Mouse (Mus musculus): ENCODE measurements around the gene Arhgdib.

The Arhgdib gene

GRCm38 (mm10) chr6:136947716-136948115 is 6.0 kb upstream of the Arhgdib start:
- no peak for DNase-seq

DNA sequence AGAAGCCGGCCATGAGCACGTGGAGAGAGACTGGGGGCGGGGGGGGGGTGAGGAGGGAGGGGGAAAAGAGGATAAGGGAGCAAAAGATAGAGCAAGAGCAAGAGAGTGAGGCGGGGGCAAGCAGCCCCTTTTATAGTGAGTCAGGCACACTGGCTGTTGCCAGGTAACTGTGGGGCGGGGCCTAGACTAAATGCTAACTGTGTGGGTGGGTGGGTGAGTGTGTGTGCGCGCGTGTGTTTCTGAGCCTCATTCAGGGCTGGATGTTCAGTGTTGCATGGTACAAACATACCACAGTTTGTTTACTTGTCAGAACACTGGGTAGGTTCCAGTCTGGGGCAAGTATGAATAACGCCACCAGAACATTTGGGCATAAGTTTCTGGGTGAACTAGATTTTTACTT is 5.2 kb upstream of the Arhgdib start:
- no peak for DNase-seq

GRCm38 (mm10) chr6:136946241-136946640 is 4.5 kb upstream of the Arhgdib start:
- no peak for DNase-seq

GRCm38 (mm10) chr6:136944511-136944910 is 2.8 kb upstream of the Arhgdib start:
- no peak for DNase-seq

GRCm38 (mm10) chr6:136943392-136943791 is 1.7 kb upstream of the Arhgdib start:
- no peak for DNase-seq

DNA sequence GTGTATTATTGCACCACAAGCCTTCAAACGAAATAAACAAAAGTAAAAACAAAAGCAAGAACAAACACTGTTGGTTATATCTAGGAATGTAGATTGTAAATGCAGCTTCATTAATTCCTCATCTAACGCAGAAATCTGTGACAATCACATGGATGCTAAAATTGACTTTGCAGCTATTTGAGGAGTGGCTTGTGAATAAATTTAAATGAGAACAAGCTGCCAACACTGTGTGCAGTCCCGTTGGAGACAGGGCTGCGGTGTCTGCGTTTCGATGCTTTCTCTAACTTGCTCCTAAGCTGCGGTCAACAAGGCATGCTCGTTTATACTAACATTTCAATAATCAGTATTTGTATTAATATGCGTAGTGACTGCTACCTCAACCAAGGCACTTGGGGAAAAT is 581 bp upstream of the Arhgdib start:
- DNase-seq: no peak

- DNase-seq: no peak
These were observed 1.3 kb downstream of the Arhgdib start for GRCm38 (mm10) chr6:136940188-136940960.

DNA sequence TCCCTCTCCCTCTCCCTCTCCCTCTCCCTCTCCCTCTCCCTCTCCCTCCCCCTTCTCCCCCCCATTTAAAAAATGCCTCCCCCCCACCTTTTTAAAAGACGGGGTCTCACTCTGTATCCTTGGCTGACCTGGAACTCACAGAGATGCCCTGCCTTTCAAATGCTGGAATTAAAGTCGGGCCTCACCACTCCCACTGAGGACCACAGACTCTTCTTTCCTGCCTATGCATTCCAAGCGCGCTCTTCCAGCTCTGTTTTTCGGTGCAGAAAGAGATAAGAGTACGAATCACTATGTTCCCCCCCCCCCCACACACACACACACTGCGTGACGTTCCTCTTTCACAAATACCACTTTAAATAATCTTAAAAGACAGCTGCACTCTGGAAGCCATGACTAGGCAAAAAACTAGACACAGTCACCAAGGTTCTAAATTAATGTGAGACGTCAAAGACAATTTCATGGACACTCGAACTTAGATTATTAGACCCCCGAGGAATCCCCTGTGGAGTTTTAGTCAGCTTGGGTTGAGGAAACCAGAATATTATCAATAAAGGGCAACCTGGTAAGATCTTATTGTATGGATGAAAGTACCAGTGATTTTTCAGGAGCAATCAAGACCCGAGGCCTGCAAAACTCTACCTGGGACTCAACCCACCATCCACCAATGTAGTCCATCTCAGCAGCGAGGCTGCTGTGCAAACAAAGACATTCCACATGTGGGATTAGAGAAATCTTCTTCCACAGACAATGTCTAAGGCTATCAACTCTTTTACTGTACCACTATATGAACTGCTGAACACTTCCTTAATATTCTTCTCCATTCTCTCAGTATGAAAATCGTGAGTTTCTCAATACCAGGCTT is 2.1 kb downstream of the Arhgdib start:
- no peak for DNase-seq

DNA sequence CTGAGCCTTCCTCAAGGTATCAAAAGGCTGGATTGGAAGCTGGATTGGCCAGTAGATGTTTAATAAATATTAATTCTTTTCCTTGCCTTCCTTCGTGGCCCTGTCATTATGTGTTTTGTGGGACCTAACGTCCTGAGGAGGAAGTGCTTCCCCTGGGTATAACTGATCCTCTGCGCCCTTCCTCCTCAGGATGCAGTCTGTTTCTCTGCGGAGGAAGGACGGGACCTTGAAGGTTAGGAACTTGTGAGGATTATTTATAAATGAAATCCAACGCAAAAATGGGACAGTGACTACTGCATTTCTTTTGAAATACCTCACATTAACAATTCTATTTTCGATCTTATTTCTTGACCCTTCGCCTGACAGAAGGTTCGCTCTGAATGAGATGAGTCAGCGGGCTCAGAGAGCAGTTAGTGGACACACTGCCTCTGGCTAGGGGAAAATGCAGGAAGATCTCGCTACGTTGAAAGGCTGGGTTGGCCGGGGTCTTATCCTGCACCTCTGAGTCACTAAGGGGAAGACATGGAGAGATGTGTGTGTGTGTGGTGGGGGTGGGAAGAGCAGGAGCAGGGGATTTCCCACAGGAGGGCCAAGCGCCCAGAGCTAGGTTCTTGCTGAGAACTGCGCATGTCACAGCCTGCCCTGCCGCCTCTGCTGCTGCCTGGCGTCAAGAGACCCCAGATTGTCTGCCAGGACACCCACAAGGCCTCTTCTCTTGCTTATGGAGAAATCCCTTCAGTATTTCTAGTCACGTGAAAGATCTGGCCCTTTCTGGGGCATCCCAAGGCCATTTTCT is 3.2 kb downstream of the Arhgdib start:
- no peak for DNase-seq

DNA sequence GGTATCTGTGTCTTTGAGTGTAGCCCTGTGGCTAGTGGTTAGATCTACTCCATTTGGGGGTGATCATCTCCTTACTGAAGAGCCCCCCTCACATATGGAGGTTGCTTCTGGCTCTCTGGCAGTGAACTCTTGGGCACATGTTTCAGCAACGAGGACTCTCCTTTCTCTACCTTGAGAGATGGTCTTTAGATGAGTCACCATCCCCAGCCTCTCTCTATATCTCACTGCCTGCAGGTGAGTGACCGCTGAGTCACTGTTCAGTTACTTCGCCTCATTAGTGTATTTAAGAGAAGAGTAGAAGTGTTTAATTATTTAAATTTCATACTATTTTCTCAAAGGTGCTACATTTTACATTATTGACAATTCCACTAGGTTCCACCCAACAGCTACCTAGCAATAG is 4.6 kb downstream of the Arhgdib start:
- DNase-seq: no peak

DNA sequence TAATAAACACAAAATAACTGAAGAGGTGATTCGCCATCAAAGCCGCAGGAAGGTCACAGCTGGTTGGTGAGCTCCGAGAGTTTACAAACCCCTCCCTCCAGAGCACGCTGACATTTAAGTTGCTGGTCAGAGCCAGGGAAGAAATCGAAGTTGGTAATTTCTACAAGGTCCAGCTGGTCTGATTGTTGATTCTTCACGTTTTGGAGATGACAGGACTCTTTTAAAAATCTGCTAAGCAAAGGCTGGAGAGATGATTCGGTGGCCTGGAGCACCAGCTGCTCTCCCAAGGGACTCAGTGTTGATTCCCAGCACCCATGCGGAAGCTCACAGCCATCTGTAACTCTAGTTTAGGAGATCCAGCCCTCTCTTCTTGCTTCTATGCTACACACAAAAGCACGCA is 5.3 kb downstream of the Arhgdib start:
- no peak for DNase-seq

GRCm38 (mm10) chr6:136935233-136935632 is 6.5 kb downstream of the Arhgdib start:
- no peak for DNase-seq

GRCm38 (mm10) chr6:136934068-136934467 is 7.6 kb downstream of the Arhgdib start:
- DNase-seq: no peak

DNA sequence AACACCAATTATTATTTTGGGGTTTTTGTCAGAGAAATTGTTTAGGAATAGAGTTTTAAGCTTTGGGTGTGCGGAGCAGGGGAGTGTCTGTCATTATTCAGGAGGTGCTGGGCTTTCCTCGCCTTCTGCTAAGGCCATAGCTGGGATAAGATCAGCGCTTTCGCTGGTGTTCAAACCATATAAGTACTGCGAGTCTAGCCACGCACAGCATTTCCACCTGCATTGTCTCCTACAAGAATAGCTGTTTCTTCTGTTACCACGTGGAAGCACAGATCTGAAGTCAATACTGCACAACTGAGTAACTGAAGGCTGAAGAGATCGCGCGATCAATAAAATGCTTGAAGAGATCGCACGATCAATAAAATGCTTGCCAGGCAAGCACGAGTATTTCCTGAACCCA is 10.5 kb downstream of the Arhgdib start:
- DNase-seq: no peak

DNA sequence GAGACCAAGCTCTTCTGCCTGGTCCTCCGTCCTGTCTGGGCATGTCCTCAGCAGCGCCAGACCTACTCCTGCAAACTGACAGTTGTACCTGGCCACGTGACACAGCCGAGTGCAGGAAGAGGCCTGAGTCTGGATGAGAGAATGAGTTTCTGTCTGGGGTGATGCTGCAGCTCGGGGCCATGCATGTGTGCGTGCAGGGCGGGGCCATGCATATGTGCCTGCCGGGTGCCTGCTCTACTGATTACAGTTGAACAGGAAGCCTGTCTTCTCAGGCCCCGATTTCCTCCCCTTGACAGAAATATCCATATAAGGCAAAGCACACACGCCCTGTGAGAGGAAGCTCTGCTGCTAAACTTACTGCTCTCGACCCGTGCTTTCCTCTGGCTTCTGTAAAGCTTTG is 11.0 kb downstream of the Arhgdib start:
- no peak for DNase-seq

- DNase-seq: no peak
These were observed 14.1 kb downstream of the Arhgdib start for GRCm38 (mm10) chr6:136927626-136928025.

DNA sequence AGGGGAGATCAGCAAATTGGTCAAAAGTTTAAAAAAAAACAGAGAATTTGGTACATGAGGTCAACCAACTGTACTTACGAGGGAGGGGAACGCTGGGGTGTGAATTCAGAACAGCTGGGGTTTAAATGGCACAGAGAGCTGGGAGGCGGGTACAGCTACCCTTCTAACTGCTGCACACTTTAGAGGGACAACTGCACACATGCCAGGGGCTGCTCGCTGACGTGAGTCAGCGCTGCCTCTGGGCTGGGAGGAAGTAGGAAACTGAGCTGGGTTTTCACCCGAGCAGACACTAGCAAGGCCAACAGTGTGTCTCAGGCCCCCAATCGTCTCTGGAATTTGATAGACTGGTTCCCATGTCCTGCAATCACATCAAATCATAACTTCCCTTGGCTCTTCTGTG is 16.6 kb downstream of the Arhgdib start:
- no peak for DNase-seq

DNA sequence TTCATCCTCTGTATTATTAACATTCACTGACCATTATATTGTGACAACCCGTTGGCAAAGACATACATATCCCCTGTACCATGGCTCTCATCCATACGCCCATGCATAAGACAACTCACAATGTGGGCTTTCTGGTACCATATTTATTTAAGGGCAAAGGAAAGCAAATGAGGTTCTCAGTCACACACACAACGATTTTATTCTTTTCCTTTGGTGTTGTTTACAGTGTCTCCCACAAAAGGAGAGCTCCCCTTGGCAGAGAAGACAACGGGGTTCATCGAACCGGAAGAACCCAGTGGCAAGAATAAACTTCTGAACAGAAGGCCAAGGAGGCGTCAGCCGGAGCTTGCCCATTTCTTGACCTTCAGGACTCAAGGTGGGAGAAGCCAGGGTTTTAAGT is 18.2 kb downstream of the Arhgdib start, which contains the start of gene Pde6h:
Pde6h (plus strand) TSS at position 301 of the 400 bp plus-strand sequence.
- no peak for DNase-seq

GRCm38 (mm10) chr6:136922871-136923270 is 18.8 kb downstream of the Arhgdib start:
- DNase-seq: no peak

DNA sequence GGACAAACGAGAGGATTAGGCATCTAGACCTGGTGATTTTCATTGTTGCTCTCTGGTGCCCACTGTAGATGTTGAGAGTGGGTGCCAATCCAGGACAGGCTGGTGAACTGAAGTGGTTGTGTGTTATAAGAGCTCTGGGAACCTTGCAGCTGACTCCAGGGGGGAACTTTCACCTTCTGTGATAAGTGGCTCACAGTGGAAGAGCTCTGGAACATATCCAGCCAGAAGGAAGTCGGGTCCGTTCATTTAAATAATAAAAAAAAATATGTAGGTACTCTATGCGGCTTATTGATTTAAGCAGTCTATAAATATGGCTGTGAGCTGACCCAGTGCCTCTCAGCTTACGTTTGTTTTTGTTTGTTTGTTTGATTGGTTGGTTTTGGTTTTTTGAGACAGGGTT is 19.6 kb downstream of the Arhgdib start, which contains the start of gene Erp27:
Erp27 (minus strand) TSS at position 101 of the 400 bp plus-strand sequence.
- DNase-seq: no peak

- DNase-seq: peak; percentile 60
These were observed 20.1 kb downstream of the Arhgdib start for GRCm38 (mm10) chr6:136921601-136922000.

DNA sequence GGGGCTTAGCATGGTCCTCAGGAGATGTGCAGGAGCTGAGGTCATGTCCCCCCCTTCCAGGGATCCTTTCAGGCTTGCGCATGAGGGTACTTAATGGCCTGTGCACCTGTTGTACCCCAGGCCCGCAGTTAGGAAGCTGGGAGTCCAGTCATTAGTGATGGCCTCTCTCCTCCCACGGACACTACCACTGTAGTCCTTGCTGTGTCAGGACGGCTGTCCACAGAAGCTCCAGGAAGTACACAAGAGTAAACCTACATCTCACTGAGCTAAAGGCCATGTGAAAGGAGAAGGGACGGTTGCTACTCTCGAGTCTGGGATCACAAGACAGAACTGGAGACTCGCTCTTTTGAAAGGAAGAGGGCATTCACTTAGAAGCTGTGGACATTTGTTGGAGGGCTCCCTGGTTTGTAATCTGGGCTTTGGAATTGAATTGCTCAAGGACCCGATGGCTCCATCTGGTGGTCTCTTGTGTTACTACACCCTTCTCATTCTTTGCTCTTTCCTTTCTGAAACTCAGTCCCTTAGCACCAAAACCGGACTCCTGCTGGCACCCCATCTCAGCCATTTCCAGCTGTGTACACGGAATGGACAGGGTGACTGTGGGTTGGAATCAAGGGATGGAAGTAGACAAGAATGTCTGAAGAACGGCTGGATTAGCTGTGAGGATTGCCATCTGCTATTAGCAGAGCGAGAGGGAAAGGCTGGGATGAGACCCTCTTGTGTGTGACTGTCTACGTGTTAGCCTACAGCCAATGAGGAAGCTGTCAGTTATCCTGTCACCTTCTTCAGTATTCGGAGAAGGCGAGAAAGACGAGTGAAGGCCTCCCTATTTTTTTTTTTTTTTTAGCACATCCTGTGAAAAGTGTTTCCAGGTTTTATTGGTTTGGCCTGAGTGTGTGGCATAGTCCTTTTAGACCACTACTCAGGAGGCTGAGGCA is 21.1 kb downstream of the Arhgdib start:
- peak; percentile 66 for DNase-seq
